Mouse (Mus musculus) forebrain, embryonic 12.5 days (tissue): Measurements from ENCODE around the gene Trappc5. TPM values are rescaled to one million over a fixed set of nuclear protein-coding genes. Genes with fewer than 3 reads are reported as not detected.

Experiments used
- ATAC-seq: fragments of 200-750 bp; cut with Nextera tagmentation; 2 replicates; pipeline ENCODE4 v1.8.0; 2017; ENCODE audit warnings: moderate TSS enrichment; ENCODE audit not compliant: low FRiP score
- H3K27ac ChIP-seq: fragments of 300-500 bp; sonication (generic); 2 replicates; pipeline ENCODE4 v1.5.1; 2016; ENCODE audit warnings: mild to moderate bottlenecking
- H3K27me3 ChIP-seq: fragments of 300-500 bp; sonication (generic); 2 replicates; pipeline ENCODE4 v1.6.1; 2016; ENCODE audit warnings: mild to moderate bottlenecking
- H3K36me3 ChIP-seq: fragments of 300-500 bp; sonication (generic); replicated peaks from 2 replicates; pipeline ENCODE4 v1.6.1; 2016; ENCODE audit warnings: mild to moderate bottlenecking
- H3K4me1 ChIP-seq: fragments of 300-500 bp; sonication (generic); 2 replicates; pipeline ENCODE4 v1.6.1; 2016
- H3K4me2 ChIP-seq: fragments of 300-500 bp; sonication (generic); 2 replicates; pipeline ENCODE4 v1.6.1; 2016; ENCODE audit warnings: mild to moderate bottlenecking, moderate library complexity
- H3K4me3 ChIP-seq: fragments of 300-500 bp; sonication (generic); replicated peaks from 2 replicates; pipeline ENCODE4 v1.5.1; 2016; ENCODE audit warnings: mild to moderate bottlenecking
- H3K9ac ChIP-seq: fragments of 300-500 bp; sonication (generic); 2 replicates; pipeline ENCODE4 v1.6.1; 2016; ENCODE audit warnings: mild to moderate bottlenecking
- H3K9me3 ChIP-seq: fragments of 300-500 bp; sonication (generic); 2 replicates; pipeline ENCODE4 v1.6.1; 2016
- WGBS: fragments of 180-500 bp; shearing (Covaris S2); methylation state at CpG from one replicate; pipeline ENCODE4 v1.1.7; 2016; 5-methylcytosine and 5-hydroxymethylcytosine counted together
- polyA plus RNA-seq: library from polyadenylated mRNA; unstranded; fragments of >200 nt; fragmentation: Nextera tagmentation; extraction: Ambion mirVana; gene quantifications from 2 replicates; pipeline ENCODE4 v1.2.1, GENCODE M21; 2016

Trappc5 gene
- polyA plus RNA-seq, 1 experiment from 2014 or later, result 44.6 TPM

- Histone ChIP-seq H3K27ac (no peak overlapping the region), H3K9ac (no peak overlapping the region), H3K4me2 (no peak overlapping the region), H3K36me3 (no peaks in the 10 kb centered on the region), H3K4me3 (no peak overlapping the region), H3K9me3 (no peaks in the 10 kb centered on the region), H3K27me3 (no peaks in the 10 kb centered on the region), H3K4me1 (peaks cover 10% of the 10 kb centered on the region)
- no peak for ATAC-seq
- WGBS, result 78% methylated on average over 11 of the region's 11 CpGs
Measured at GRCm38 (mm10) chr8:3654726-3655508, 21.2 kb upstream of the Trappc5 start.

DNA sequence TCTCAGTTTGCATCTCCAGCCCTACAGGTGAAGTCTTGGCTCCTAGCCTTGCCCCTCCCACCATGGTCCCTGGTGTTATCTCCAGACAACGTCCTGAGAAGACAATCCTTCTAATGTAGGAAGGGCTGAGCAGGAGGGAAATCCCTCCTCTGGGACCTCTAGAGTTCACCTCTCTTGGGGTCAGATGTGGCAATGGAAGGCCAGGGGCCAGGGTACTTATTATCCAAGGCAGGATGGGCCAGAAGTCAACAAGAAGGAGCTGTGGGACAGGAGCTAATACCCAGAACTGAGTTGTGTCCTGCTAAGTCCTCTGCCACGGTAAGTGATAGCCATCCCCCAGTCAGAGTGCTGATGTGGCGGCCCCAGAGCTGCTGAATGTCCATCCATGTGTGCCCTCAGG is 20.6 kb upstream of the Trappc5 start, which contains the start of gene Retn:
Gene Retn, plus strand, starts transcription at position 245 of the 400 bp plus-strand sequence.
- WGBS, result 86% methylated on average over 3 of the region's 3 CpGs
- ATAC-seq, result no peak

DNA sequence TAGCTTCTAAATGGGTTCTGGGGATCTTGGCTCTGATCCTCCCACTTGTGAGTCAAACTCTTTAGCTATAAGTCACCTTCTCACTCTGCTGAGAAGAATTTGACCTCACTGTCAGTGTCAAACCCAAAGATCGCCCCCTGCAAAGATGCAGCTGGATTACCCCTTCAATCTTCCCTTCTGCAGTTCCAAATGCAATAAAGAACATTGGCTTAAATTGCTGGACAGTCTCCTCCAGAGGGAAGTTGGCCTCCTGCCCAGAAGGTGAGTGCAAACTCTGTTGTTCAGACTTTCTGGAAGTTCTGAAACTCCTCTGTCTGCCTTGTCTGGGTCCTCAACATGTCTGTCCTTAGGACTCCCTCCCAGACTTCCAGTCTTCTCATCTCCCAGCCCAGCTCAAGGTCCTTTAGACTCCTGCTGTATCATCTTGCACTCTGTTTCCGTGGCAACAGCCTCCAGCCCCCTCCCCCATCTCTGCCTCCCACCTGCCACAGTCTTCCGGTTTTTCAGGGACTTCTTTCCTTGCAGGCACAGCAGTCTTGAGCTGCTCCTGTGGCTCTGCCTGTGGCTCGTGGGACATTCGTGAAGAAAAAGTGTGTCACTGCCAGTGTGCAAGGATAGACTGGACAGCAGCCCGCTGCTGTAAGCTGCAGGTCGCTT is 19.2 kb upstream of the Trappc5 start:
- H3K9ac ChIP-seq, result no peak overlapping the region; the same call in 1 of the 2 replicates

More for the DNA sequence above, 20.6 kb upstream of the Trappc5 start, which contains the start of gene Retn:
- H3K36me3 ChIP-seq, result no peaks in the 10 kb centered on the region
- no peak within 1 kb of the TSS for H3K9ac ChIP-seq
- H3K4me2 ChIP-seq, result no peak within 1 kb of the TSS
- no peaks in the 10 kb centered on the region for H3K9me3 ChIP-seq
- no peaks in the 10 kb centered on the region for H3K27me3 ChIP-seq
- no peak within 1 kb of the TSS for H3K27ac ChIP-seq
- H3K4me3 ChIP-seq, result no peak within 1 kb of the TSS
- H3K4me1 ChIP-seq, result peaks cover 10% of the 10 kb centered on the region

GRCm38 (mm10) chr8:3660889-3661288 is 15.2 kb upstream of the Trappc5 start:
- no peaks in the 10 kb centered on the region for H3K9me3 ChIP-seq
- H3K36me3 ChIP-seq, result no peaks in the 10 kb centered on the region
- H3K27me3 ChIP-seq, result no peaks in the 10 kb centered on the region
- ATAC-seq, result no peak
- H3K27ac ChIP-seq, result no peak overlapping the region
- no peak overlapping the region for H3K4me2 ChIP-seq
- 83% methylated on average over 8 of the region's 8 CpGs for WGBS
- H3K4me1 ChIP-seq, result peaks cover 10% of the 10 kb centered on the region
- no peak overlapping the region for H3K9ac ChIP-seq
- no peak overlapping the region for H3K4me3 ChIP-seq

More for the DNA sequence above, 19.2 kb upstream of the Trappc5 start:
- peak; percentile 76; the same call in 1 of the 2 replicates for ATAC-seq
- Histone ChIP-seq H3K9me3 (no peaks in the 10 kb centered on the region), H3K36me3 (no peaks in the 10 kb centered on the region), H3K4me3 (no peak overlapping the region), H3K27me3 (no peaks in the 10 kb centered on the region), H3K27ac (0 out of 2 replicates have a peak overlapping the region, but pooled peaks have one; percentile 19), H3K4me2 (peak overlapping the region; percentile 40), H3K4me1 (peaks cover 10% of the 10 kb centered on the region)
- WGBS, result 20% methylated on average over 7 of the region's 7 CpGs

- H3K9me3 ChIP-seq, result no peaks in the 10 kb centered on the region
- H3K27me3 ChIP-seq, result no peaks in the 10 kb centered on the region
- no peaks in the 10 kb centered on the region for H3K36me3 ChIP-seq
- H3K4me2 ChIP-seq, result no peak overlapping the region
- 64% methylated on average over 5 of the region's 5 CpGs for WGBS
- no peak overlapping the region for H3K27ac ChIP-seq
- no peaks in the 10 kb centered on the region for H3K4me1 ChIP-seq
- no peak overlapping the region for H3K9ac ChIP-seq
- no peak overlapping the region for H3K4me3 ChIP-seq
- no peak for ATAC-seq
Measured at GRCm38 (mm10) chr8:3664405-3664804, 11.7 kb upstream of the Trappc5 start.

DNA sequence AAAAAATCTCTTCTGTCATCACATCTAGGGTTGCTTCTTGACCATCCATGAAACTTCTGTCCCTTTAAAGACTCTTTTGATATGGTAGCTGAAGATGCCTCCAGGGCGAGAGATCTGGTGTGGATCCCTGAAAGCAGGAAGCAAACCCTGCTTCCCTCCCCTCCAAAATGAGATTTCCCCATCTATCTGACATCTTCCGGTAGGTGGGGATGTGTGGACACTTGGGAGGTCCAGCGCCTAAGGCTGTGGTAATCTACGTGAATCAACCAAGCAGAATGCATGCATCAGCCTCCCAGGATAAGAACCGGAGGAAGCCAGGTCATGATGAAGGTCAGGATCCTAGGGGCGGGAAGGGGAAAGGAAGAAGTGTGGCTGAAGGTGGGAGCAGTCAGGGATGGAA is 10.6 kb upstream of the Trappc5 start, which contains the start of gene Mcemp1:
Gene Mcemp1, plus strand, starts transcription at position 248 of the 400 bp plus-strand sequence.
- WGBS, result 82% methylated on average over 6 of the region's 6 CpGs
- Histone ChIP-seq H3K4me2 (no peak within 1 kb of the TSS), H3K4me1 (no peaks in the 10 kb centered on the region), H3K36me3 (no peaks in the 10 kb centered on the region), H3K9me3 (no peaks in the 10 kb centered on the region), H3K4me3 (no peak within 1 kb of the TSS), H3K9ac (no peak within 1 kb of the TSS), H3K27me3 (no peaks in the 10 kb centered on the region), H3K27ac (no peak within 1 kb of the TSS)
- no peak for ATAC-seq

DNA sequence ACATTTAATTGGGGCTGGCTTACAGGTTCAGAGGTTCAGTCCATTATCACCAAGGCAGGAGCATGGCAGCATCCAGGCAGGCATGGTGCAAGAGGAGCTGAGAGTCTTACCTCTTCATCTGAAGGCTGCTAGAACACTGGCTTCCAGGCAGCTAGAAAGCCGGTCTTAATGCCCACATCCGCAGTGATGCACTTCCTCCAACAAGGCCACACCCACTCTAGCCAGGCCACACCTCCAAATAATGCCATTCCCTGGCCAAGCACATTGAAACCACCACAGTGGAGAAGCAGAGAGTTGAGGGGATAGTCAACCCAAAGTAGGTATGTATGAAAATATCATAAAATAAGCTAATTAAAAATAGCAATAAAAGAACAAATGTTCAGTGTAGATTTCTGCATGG is 5.7 kb upstream of the Trappc5 start:
- no peaks in the 10 kb centered on the region for H3K9me3 ChIP-seq
- no peak overlapping the region for H3K27ac ChIP-seq
- no peak overlapping the region for H3K4me3 ChIP-seq
- no peak overlapping the region for H3K9ac ChIP-seq
- ATAC-seq, result no peak
- H3K27me3 ChIP-seq, result no peaks in the 10 kb centered on the region
- H3K4me2 ChIP-seq, result no peak overlapping the region
- peaks cover 6% of the 10 kb centered on the region; the same call in 1 of the 2 replicates for H3K4me1 ChIP-seq
- 88% methylated on average over 2 of the region's 2 CpGs for WGBS
- no peaks in the 10 kb centered on the region for H3K36me3 ChIP-seq

- H3K4me2 ChIP-seq, result peak within 1 kb of the TSS; percentile 62
- peak; percentile 83 for ATAC-seq
- no peaks in the 10 kb centered on the region for H3K36me3 ChIP-seq
- peaks cover 10% of the 10 kb centered on the region for H3K4me1 ChIP-seq
- H3K27me3 ChIP-seq, result no peaks in the 10 kb centered on the region
- peak within 1 kb of the TSS; percentile 62 for H3K27ac ChIP-seq
- peak within 1 kb of the TSS; percentile 59 for H3K9ac ChIP-seq
- peak within 1 kb of the TSS; percentile 49 for H3K4me3 ChIP-seq
- H3K9me3 ChIP-seq, result no peaks in the 10 kb centered on the region
- under 1% methylated on average over 23 of the region's 23 CpGs for WGBS
Measured at GRCm38 (mm10) chr8:3671980-3672491, 4.1 kb upstream of the Trappc5 start, which contains the start of gene Fcor. Gene Fcor, minus strand, starts transcription at chr8:3672362.

DNA sequence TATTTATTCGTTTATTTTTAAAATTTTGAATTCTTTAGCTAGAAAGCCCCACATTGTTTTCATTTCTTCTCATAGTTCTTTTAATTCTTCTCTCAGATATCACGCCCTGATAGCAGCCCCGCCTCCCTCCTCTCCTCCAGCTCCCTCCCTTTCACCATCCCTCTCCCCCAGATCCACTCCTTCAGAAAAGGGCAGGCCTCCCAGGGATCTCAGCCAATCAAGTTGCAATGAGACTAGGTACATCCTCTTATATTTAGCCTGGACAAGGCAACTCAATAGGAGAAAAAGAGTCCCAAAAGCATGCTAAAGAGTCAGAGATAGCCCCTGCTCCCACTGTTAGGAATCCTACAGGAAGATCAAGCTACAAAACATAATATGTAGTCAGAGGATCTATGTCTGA is 1.4 kb upstream of the Trappc5 start:
- Histone ChIP-seq H3K4me2 (no peak overlapping the region), H3K4me1 (peaks cover 23% of the 10 kb centered on the region), H3K36me3 (peaks cover 12% of the 10 kb centered on the region), H3K27me3 (no peaks in the 10 kb centered on the region), H3K4me3 (no peak overlapping the region), H3K9me3 (no peaks in the 10 kb centered on the region), H3K27ac (no peak overlapping the region), H3K9ac (no peak overlapping the region)
- 60% methylated on average over 3 of the region's 3 CpGs for WGBS
- no peak for ATAC-seq

- 5% methylated on average over 15 of the region's 15 CpGs for WGBS
- Histone ChIP-seq H3K9ac (peak overlapping the region; percentile 83), H3K4me1 (peaks cover 23% of the 10 kb centered on the region), H3K36me3 (peaks cover 35% of the 10 kb centered on the region), H3K27me3 (no peaks in the 10 kb centered on the region), H3K27ac (peak overlapping the region; percentile 85), H3K9me3 (no peaks in the 10 kb centered on the region), H3K4me2 (peak overlapping the region; percentile 88), H3K4me3 (peak overlapping the region; percentile 88)
- ATAC-seq, result peak; percentile 6; the same call in 1 of the 2 replicates
Measured at GRCm38 (mm10) chr8:3676993-3677579, 987 bp downstream of the Trappc5 start.

DNA sequence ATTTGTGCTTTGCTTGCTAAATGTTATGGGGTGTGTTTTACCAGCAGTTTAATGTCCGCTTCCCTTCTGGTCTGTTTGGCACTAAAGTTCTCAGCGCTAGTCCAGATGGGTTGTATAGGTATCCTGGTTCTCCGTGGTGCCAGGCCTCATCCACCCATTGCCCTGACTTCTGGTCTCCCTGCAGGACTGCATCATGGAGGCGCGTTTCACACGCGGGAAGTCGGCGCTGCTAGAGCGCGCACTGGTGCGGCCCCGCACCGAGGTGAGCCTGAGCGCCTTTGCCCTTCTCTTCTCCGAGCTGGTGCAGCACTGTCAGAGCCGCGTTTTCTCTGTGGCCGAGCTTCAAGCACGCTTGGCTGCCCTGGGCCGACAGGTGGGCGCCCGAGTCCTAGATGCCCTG is 2.7 kb downstream of the Trappc5 start:
- Histone ChIP-seq H3K4me2 (no peak overlapping the region), H3K4me1 (peaks cover 17% of the 10 kb centered on the region), H3K4me3 (no peak overlapping the region), H3K27me3 (no peaks in the 10 kb centered on the region), H3K9ac (no peak overlapping the region), H3K9me3 (no peaks in the 10 kb centered on the region), H3K27ac (no peak overlapping the region), H3K36me3 (peaks cover 44% of the 10 kb centered on the region)
- ATAC-seq, result no peak
- WGBS, result 96% methylated on average over 23 of the region's 23 CpGs

DNA sequence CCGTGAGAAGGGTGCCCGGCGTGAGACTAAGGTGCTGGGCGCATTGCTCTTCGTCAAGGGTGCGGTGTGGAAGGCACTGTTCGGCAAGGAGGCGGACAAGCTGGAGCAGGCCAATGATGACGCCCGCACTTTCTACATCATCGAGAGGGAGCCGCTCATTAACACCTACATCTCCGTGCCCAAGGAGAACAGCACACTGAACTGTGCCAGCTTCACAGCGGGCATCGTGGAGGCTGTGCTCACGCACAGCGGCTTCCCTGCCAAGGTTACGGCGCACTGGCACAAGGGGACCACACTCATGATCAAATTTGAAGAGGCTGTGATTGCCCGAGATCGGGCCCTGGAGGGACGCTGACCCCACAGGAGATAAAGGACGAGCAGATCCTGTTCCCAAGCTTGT is 3.1 kb downstream of the Trappc5 start:
- Histone ChIP-seq H3K27me3 (no peaks in the 10 kb centered on the region), H3K9ac (no peak overlapping the region), H3K27ac (no peak overlapping the region), H3K36me3 (peaks cover 44% of the 10 kb centered on the region), H3K9me3 (no peaks in the 10 kb centered on the region), H3K4me2 (no peak overlapping the region), H3K4me1 (peaks cover 17% of the 10 kb centered on the region), H3K4me3 (no peak overlapping the region)
- 96% methylated on average over 23 of the region's 23 CpGs for WGBS
- no peak for ATAC-seq
